Mouse (Mus musculus) midbrain, embryonic 10.5 days (tissue): ENCODE measurements around the gene Nrxn3. TPM values are rescaled to one million over a fixed set of nuclear protein-coding genes. Genes with fewer than 3 reads are reported as not detected.

Experiments
- DNase-seq: peaks from one replicate; pipeline ENCODE4 v3.0.0-alpha.2; 2017; ENCODE audit warnings: low spot score
- H3K27ac ChIP-seq: fragments of 300-500 bp; sonication (generic); replicated peaks from 2 replicates; pipeline ENCODE4 v1.5.1; 2016; ENCODE audit warnings: mild to moderate bottlenecking
- H3K27me3 ChIP-seq: fragments of 300-500 bp; sonication (generic); 2 replicates; pipeline ENCODE4 v1.6.1; 2016; ENCODE audit warnings: low read depth, mild to moderate bottlenecking; ENCODE audit not compliant: poor library complexity, severe bottlenecking
- H3K36me3 ChIP-seq: fragments of 300-500 bp; sonication (generic); 2 replicates; pipeline ENCODE4 v1.6.1; 2016; ENCODE audit warnings: mild to moderate bottlenecking, moderate library complexity
- H3K4me1 ChIP-seq: fragments of 300-500 bp; sonication (generic); 2 replicates; pipeline ENCODE4 v1.6.1; 2016
- H3K4me3 ChIP-seq: fragments of 300-500 bp; sonication (generic); 2 replicates; pipeline ENCODE4 v1.5.1; 2016; ENCODE audit warnings: mild to moderate bottlenecking, moderate library complexity
- H3K9me3 ChIP-seq: fragments of 300-500 bp; sonication (generic); replicated peaks from 2 replicates; pipeline ENCODE4 v1.6.1; 2016; ENCODE audit warnings: mild to moderate bottlenecking
- WGBS: fragments of 180-500 bp; shearing (Covaris S2); methylation state at CpG from one replicate; pipeline ENCODE4 v1.1.7; 2016; 5-methylcytosine and 5-hydroxymethylcytosine counted together
- polyA plus RNA-seq: library from polyadenylated mRNA; unstranded; fragments of >200 nt; fragmentation: Nextera tagmentation; extraction: Ambion mirVana; gene quantifications from 2 replicates; pipeline ENCODE4 v1.2.1, GENCODE M21; 2016

The Nrxn3 gene
- polyA plus RNA-seq, 1 experiment from 2014 or later = 5.2 TPM

- Histone ChIP-seq H3K4me1 (peaks cover 11% of the 10 kb centered on the region), H3K9me3 (no peaks in the 10 kb centered on the region), H3K27me3 (no peaks in the 10 kb centered on the region), H3K4me3 (no peak overlapping the region), H3K36me3 (no peaks in the 10 kb centered on the region), H3K27ac (no peak overlapping the region)
- DNase-seq = no peak
- WGBS = 79% methylated on average over 6 of the region's 6 CpGs
Measured at GRCm38 (mm10) chr12:89106881-89107584, 384.4 kb downstream of the Nrxn3 start.

- H3K27me3 ChIP-seq = no peaks in the 10 kb centered on the region
- WGBS = 76% methylated on average over 7 of the region's 7 CpGs
- peaks cover 11% of the 10 kb centered on the region for H3K4me1 ChIP-seq
- no peaks in the 10 kb centered on the region for H3K36me3 ChIP-seq
- DNase-seq = no peak
- H3K4me3 ChIP-seq = no peak overlapping the region
- H3K9me3 ChIP-seq = no peaks in the 10 kb centered on the region
- no peak overlapping the region for H3K27ac ChIP-seq
Measured at GRCm38 (mm10) chr12:89109779-89110335, 387.2 kb downstream of the Nrxn3 start.

- Histone ChIP-seq H3K27ac (no peak overlapping the region), H3K27me3 (no peaks in the 10 kb centered on the region), H3K4me3 (no peak overlapping the region), H3K36me3 (no peaks in the 10 kb centered on the region), H3K9me3 (no peaks in the 10 kb centered on the region), H3K4me1 (peaks cover 6% of the 10 kb centered on the region)
- 85% methylated on average over 4 of the region's 4 CpGs for WGBS
- DNase-seq = no peak
Measured at GRCm38 (mm10) chr12:89128602-89129001, 405.9 kb downstream of the Nrxn3 start.

GRCm38 (mm10) chr12:89129139-89129907, 406.6 kb downstream of the Nrxn3 start:
- Histone ChIP-seq H3K4me1 (peaks cover 6% of the 10 kb centered on the region), H3K9me3 (no peaks in the 10 kb centered on the region), H3K36me3 (no peaks in the 10 kb centered on the region), H3K27ac (no peak overlapping the region), H3K27me3 (no peaks in the 10 kb centered on the region), H3K4me3 (no peak overlapping the region)
- no peak for DNase-seq
- WGBS = 74% methylated on average over 9 of the region's 9 CpGs

GRCm38 (mm10) chr12:89134333-89134732, 411.7 kb downstream of the Nrxn3 start:
- no peaks in the 10 kb centered on the region for H3K36me3 ChIP-seq
- no peaks in the 10 kb centered on the region for H3K9me3 ChIP-seq
- H3K27ac ChIP-seq = no peak overlapping the region
- no peaks in the 10 kb centered on the region for H3K27me3 ChIP-seq
- H3K4me1 ChIP-seq = peaks cover 4% of the 10 kb centered on the region; the same call in 1 of the 2 replicates
- WGBS = 72% methylated on average over 2 of the region's 2 CpGs
- no peak for DNase-seq
- no peak overlapping the region for H3K4me3 ChIP-seq

GRCm38 (mm10) chr12:89134774-89135307, 412.2 kb downstream of the Nrxn3 start:
- Histone ChIP-seq H3K27me3 (no peaks in the 10 kb centered on the region), H3K9me3 (no peaks in the 10 kb centered on the region), H3K4me1 (no peaks in the 10 kb centered on the region), H3K36me3 (no peaks in the 10 kb centered on the region), H3K27ac (no peak overlapping the region), H3K4me3 (no peak overlapping the region)
- WGBS = 75% methylated on average over 8 of the region's 8 CpGs
- DNase-seq = no peak

- Histone ChIP-seq H3K27me3 (no peaks in the 10 kb centered on the region), H3K36me3 (no peaks in the 10 kb centered on the region), H3K27ac (peak overlapping the region; percentile 75), H3K9me3 (no peaks in the 10 kb centered on the region), H3K4me1 (peaks cover 19% of the 10 kb centered on the region), H3K4me3 (peak overlapping the region; percentile 21; the same call in 1 of the 2 replicates)
- WGBS = 20% methylated on average over 3 of the region's 3 CpGs
- peak; percentile 56 for DNase-seq
Measured at GRCm38 (mm10) chr12:89148974-89149411, 426.3 kb downstream of the Nrxn3 start.

GRCm38 (mm10) chr12:89149455-89149854, 426.8 kb downstream of the Nrxn3 start:
- peak overlapping the region; percentile 21; the same call in 1 of the 2 replicates for H3K4me3 ChIP-seq
- no peaks in the 10 kb centered on the region for H3K36me3 ChIP-seq
- DNase-seq = no peak
- H3K9me3 ChIP-seq = no peaks in the 10 kb centered on the region
- peak overlapping the region; percentile 75 for H3K27ac ChIP-seq
- WGBS = 50% methylated on average over 2 of the region's 2 CpGs
- H3K4me1 ChIP-seq = peaks cover 19% of the 10 kb centered on the region
- no peaks in the 10 kb centered on the region for H3K27me3 ChIP-seq

- Histone ChIP-seq H3K36me3 (no peaks in the 10 kb centered on the region), H3K27me3 (no peaks in the 10 kb centered on the region), H3K27ac (no peak overlapping the region), H3K4me1 (no peaks in the 10 kb centered on the region), H3K4me3 (no peak overlapping the region), H3K9me3 (no peaks in the 10 kb centered on the region)
- WGBS = 87% methylated on average over 9 of the region's 9 CpGs
- no peak for DNase-seq
Measured at GRCm38 (mm10) chr12:89156086-89156757, 433.5 kb downstream of the Nrxn3 start.

GRCm38 (mm10) chr12:89159353-89159752, 436.7 kb downstream of the Nrxn3 start:
- no peaks in the 10 kb centered on the region for H3K4me1 ChIP-seq
- no peaks in the 10 kb centered on the region for H3K27me3 ChIP-seq
- no peaks in the 10 kb centered on the region for H3K36me3 ChIP-seq
- WGBS = 78% methylated on average over 8 of the region's 8 CpGs
- DNase-seq = no peak
- H3K27ac ChIP-seq = no peak overlapping the region
- H3K9me3 ChIP-seq = no peaks in the 10 kb centered on the region
- no peak overlapping the region for H3K4me3 ChIP-seq

GRCm38 (mm10) chr12:89174306-89175159, 451.9 kb downstream of the Nrxn3 start:
- Histone ChIP-seq H3K4me1 (peaks cover 11% of the 10 kb centered on the region), H3K9me3 (no peaks in the 10 kb centered on the region), H3K27me3 (no peaks in the 10 kb centered on the region), H3K27ac (peak overlapping the region; percentile 46), H3K4me3 (no peak overlapping the region), H3K36me3 (no peaks in the 10 kb centered on the region)
- 47% methylated on average over 12 of the region's 12 CpGs for WGBS
- peak; percentile 17 for DNase-seq
